Mouse (Mus musculus): ENCODE measurements around the gene Foxo1.

DNA sequence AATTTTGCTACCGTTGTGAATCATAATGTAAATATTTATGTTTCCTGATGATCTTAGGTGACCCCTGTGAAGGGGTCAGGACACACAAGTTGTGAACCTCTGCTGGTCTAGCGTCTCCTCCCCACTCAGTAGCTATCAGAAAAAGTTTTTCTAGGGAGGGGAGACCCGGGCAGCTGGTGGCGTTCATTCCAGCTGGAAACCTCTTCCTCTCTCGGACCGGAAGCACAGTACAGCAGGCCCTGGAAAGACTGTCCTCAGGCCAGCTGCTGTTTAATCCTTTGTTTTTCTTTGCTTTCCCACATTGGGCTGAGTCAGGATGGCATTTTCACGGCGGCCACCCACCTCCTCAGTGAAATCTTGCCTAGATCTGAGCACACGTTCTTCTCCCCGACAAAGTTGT, 125.0 kb downstream of the Foxo1 start:
- TF ChIP-seq CTCF (IDR thresholded peaks at IDR 0.05; ENCODE audit: low read depth) (no peak), EP300 (IDR thresholded peaks at IDR 0.05; ENCODE audit: low read depth) (no peak)
